Mouse (Mus musculus): ENCODE measurements at regions not wholly inside any gene's neighbourhood (a gene's known extent, or its start where the extent isn't known, plus 50 kb on each side); places are given as distances from the start of the nearest gene placed in this dataset.
A peak's percentile ranks its signal among the peaks of the same experiment; 100 is the strongest.

DNA sequence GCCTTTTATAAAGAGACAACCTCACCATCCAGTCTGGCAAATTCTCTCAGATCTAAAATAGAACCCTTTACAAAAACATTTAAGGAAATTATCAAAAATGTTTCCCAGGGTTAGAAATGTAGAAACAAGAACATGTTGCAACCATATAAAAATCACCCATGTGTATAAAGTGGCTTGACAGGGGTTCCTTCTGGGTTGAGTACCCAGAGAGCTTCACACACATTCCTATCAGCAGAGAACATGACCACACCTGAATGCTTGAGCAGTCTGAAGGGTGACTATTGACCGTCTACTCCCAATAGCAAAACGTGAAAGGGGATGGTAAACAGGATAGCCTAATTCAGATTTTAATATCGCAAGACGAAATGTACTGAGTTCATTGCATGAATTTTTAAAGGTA lies 57.8 kb upstream of the Zfand5 start:
- DNase-seq: no peak

DNA sequence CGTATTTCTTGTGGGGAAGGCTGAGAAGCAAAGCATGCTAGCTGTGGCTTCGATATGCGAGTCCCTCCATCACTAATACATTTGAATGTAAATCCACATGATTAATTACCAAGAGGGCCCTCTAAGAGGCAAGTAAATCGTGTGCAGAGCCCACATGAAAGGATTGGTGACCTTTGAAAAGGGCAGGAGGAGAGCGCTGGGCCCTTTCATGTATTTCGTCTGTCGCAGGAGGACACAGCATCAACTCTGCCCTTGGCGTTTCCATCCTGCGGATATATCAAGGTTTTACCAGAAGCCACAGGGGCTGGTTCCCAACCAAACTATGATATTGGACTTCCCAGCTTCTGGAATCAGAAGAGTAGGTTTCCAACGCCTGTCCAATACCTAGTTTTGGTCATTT lies 78.6 kb upstream of the Zfand5 start:
- DNase-seq: peak; percentile 58

DNA sequence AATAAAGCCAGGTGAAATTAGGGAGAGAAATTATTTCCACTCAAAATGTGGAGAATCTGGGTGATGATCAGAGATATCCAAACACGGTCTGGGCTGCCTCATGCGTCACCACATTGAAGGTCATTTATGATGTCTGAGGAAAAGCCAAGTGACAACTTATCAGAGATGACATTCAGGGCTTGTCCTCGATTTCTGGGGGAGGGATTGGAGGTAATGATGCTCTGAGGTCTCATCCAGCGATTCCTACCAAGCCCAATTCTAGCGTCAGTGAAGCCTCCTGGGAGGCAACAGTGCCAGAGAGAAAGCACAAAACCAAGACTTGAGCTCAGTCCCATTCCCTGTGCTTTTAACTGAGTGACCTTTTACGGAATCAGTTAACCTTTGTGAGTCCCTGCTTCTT lies 79.5 kb upstream of the Zfand5 start:
- DNase-seq: peak; percentile 56

DNA sequence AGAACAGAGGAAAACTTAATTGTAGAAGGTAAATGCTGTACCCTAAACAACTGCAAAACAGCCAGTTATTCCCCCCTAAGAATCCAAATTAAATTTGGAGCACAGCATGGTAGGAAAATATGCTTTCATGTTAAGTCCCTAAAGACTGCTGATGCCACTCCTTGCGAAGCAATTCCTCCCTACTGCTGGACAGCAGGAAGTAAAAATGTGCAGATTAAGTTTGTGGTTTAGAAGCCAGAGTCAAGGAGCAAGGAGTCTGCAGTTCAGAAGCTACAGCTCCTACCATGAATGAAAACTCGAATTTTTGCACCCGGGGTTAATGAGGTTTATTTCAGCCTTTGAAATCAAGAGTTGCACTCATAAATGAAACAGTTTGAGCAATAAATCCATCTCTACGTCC lies 82.9 kb upstream of the Zfand5 start:
- DNase-seq: no peak

DNA sequence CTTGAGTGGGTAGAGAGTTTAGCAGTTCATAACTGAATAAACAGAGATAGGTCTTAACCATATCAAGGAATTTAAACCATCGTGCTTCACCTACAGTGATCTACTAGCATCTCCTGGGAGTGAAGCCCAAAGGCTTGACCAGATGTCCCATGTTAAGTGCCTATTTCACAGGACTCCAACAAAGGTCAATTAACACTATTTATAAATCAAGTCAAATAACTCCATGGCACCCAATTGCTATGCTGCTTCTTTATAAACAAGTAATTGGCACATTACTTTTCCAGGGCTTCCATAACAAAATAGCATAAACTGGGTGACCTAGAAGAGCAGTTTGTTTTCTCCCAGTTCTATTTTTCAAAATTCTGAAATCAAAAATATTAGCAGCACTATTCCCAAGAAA lies 85.4 kb upstream of the Zfand5 start:
- no peak for DNase-seq

DNA sequence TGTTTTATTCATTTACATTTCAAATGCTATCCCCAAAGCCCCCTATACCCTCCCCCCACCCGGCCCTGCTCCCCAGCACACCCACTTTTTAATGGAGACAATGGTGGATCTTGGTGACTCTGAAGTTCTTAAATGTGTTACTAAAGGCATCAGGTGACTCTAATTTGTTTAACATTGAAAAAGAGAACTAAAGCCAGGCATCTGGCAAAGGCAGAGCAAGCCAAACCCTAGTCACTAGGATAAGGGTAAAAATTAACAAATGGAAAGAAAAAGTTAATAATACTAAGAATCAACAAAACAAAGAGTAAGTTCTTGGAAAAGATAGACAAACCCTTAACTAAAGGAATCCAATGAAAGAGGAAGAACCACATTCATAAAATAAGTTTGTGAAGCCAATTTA lies 86.1 kb upstream of the Zfand5 start:
- no peak for DNase-seq

DNA sequence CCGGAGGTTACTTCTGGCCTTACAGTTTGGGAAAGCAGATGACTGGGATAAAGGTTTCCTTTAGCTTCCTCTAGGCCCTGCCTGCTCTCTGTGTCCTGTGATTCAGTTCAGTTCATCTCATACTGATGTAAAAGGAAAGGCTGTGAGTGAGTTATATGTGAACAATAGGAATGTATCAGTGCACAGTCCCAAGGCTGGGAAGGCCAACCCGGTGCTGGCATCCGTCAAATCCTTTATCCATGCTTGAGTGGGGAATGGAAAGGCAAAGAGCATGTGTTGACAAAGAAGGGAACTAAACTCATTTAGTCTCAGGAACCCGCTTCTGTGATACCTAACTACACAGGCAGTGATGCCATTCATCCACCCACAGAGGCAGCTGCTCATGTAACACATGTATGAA lies 89.0 kb upstream of the Zfand5 start:
- no peak for DNase-seq

DNA sequence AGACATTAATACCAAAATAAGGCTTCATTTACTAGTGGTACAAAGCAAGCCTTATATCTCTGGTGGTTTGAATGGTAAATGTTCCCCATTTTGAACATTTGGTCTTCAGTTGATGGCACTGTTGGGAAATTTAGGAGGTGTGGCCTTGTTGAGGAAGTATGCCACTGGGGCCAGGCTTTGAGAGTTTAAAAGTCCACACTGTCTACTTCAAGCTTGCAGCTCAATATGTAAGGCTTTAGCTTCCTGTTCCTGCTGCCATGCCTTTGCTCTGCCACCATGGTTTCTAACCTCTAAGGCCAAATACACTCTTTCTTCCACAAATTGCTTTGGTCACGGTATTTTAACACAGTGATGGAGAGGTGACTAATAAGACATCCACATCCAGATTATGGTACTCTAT lies 92.2 kb upstream of the Zfand5 start:
- no peak for DNase-seq

DNA sequence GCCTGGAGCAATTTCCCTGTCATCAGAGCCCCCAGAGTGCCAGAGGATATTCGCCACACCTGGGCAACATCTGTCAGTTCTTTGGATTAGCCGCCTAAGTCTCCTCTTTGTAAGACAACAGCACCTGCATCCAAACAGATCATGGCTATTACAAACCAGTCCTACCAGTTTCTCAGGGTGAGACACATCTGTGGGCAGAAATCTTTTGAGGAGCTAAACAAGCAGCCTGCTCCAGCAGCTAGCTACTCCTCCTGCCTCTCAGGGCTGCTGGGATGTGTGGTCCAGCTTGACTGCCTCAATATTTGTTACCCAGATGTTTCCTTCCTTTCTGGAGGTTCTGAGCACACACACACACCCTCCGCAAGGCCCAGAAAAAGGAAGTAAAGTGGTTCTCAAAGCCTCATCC lies 96.6 kb upstream of the Zfand5 start:
- DNase-seq: peak; percentile 37

DNA sequence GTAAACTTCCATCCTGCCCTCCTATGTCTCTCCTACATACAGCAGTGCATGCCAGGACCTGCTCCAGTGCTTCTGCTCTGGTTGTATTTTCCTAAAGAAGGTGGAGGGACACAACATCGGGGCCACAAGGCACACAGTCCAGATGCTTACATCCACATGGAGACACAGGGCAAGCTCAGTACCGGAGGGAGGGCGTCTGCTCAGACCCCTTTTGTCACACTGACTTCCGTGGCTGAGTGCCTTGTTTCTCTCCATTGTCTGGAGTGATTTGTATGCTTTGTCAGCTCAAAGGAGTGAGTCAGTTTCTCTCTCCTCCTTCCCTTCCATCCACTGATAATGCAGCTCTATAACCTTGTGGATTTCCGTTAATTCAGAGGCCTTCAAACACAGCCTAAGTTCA lies 97.4 kb upstream of the Zfand5 start:
- DNase-seq: peak; percentile 64

DNA sequence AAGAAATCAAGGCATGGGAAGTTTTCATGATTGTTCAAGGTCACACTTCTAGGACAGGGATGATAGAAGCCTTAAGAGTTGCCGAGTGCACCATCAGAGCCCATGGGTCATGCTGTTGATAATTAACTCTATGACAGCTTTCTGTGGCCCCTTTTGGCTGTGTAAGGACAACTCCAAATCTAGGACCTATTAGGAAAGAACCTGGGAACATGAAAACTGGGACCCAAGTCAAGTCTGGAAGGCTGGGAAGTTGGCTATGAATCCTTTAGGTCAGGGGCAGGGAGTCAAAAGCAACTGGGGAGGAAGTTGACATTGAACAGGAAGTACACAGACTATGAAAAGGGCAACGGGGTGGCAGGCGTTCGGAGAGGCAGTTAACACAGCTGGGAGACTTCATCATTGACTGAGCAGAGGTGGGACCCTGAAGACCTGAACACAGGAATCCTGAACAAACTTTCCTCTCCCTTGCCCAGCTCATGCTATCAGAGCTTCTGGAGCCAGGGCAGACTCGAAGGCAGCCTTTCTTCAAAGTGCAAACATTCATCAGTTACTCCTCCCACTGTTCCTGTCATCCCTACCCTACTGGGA lies 98.1 kb upstream of the Zfand5 start:
- peak; percentile 52 for DNase-seq

DNA sequence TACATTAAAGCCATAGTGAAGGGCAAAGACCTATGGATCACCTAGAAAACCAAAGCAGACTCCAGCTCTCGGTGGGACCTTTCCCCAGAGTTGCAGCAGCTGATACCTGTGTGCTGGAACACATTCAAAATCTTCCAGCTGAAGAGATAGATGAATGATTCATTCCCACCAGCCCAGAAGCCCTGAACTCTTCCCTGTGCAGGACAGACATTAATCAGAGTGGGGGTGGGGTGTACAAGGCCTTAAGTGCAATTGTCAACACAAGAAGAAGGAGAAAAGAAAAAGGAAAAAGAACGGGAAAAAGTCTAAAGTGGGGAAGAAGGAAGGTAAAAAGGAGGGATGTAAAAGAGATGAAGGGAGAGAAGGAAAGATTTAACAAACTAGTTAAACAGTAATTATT lies 100.9 kb upstream of the Zfand5 start:
- peak; percentile 77 for DNase-seq

DNA sequence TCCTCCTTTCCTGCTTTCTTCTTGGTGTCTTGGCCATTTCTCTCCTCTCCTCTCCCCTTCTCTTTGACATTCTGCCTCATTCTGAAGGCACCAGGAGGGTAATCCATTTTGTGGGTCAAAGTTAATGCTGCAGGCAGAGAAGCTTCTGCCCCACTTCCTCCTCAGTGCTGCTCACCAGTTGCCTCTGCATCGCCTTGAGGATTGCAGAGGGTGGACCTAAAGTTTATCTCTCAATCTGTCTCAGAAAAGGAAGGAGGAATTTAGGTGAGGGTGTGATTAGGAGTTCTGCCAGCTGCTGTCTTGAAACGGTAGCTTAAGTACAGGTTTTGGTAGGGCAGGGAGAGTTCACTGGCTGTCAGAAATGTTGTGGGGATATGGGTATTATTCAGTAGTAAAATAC lies 101.3 kb upstream of the Zfand5 start:
- no peak for DNase-seq

DNA sequence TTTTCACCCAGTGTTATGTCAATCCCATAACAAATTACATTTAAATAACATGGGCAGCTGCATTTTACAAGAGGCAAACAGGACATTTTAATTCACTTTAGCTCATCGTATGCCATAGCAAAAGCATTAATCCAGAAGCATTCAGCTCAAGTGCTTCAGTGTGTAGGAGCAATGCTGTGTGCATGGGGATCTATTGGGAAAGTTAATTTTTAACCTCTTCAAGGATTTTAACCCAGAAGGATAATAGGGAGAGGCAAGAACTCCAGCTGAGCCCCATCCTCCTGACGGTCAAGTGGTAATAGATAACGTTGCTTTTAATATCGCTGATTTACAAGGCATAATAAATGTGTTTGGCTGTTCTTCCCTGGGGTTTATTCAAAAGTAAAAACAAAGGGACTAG lies 105.1 kb upstream of the Zfand5 start:
- DNase-seq: no peak

DNA sequence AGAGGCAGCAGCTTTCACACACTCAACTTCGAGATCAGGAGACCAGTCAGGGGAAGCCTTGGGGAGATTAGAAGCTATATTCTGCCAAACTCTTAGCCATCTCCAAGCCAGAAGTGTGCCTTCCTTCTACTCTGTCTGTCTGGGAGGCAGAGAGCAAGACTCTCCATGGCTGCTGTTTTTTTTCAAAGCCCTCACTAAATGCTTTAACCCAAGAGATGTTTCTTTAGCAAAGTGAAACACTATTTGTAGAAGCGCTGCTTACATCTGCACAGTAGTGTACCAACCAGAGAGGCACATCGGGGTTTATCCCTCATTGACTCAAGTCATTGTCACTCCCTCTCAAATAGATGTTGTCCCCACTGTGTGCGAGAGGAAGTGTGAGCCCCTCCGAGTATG lies 105.6 kb upstream of the Zfand5 start:
- DNase-seq: peak; percentile 24

DNA sequence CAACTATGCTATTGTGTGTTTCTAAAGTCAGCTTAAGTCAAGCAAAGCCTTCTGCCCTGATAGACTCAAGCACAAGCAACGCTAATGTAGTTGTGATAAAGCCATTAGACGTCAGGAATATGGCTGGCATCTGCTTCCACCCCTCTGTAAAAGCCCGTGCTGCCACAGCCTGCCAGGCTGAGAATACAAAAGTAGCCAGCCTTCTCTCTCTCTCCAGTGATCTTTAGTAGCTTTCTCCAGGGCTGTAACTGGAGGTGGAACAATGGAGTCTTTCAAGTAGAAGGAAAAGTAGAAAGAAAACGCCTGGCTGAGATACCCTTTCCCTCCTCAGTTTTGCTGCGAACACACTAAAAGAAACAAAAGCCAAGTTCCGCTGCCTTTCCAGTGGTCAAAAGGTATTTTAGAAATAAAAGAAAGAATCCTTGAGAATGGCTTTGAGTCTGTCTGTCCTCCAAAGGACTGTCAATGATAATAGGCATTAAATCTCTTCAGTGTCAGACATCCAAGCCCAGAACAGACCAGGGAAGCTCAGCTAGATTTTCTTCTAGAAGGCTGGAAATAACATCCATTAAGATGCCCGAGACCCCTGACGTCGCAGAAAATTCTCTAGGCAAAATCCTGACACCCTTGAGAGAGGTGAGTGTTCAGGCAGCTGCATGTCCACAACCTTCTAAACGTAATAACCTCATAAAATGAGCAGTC lies 106.2 kb upstream of the Zfand5 start:
- DNase-seq: peak; percentile 27

DNA sequence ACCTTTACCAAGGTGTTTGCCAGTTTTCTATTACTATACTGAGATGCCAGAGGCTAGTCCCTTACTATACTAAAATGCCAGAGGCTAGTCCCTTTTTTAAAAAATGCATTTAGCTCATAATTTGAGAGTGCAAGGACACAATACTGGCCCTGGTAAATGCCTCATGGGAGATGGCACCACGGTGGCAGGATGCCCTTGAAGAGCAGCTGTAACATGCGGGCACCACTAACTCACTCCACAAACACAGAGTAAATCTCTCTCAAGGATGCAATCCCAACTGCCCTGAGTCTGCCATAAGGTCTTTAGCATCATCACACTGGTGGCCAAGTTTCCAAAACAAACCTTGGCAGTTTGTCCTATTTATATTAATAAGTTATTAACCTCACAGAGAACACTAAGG lies 108.1 kb upstream of the Zfand5 start:
- DNase-seq: peak; percentile 52

DNA sequence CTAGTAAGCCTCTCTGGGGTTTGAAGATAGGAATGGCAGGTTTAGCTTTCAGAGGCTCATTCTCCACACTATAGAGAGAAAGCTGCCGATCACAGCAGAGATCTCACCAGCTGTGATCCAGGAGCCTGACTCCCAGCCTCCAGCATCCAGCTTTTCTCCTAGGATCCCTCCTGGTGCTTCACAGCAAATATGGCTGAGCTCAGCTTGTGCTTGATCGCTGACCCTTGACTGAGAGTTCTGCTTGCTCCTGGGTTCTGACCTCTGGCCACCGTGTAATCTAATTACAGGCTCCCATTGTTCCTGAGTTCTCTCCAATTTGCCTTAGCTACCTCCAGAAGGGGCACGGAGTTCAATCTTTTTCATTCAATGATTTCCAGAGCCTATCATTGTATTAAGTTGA lies 111.1 kb upstream of the Zfand5 start:
- DNase-seq: no peak

DNA sequence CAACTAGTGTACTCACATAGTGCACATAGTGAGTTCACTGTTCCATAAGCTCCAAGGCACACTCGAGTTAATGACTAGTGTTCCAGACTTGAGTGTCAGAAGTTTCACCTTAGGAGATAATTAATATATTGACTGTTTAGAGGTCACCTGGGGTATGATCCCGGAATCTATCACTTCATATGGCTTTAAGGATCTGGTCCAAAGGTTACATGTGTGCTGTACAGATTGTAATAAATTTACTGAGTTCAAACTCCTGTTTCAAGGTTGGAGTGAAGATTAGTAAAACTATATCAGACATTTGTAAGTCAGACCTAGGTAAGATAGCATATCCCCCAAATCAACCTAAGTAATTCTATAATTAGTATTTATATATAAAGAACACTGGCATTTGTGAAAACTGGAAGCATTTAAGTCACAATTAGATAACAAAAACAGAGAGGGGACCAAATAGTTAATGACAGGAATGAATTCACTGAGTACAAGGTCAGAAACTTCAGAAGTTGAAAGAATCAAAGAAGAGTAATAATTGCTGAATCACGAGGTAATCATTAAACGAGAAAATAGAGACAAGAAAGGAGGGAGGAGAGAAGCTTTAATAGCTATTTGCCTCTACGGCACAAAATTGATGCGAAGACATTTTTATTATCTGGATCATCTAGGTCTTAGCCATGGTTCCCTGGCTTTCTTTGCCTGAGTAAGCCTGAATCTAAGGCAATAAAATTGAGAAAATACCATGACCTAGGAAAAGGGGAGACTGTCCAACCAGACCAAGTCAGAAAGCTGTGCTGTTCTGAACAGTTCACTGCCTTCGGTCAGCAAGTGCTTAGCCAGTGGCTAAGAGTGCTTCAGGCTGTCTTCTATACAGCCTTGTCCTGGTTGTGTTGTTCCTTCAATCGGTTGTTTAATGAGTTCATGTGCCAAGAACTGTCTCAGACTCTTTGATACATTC lies 112.6 kb upstream of the Zfand5 start:
- no peak for DNase-seq

DNA sequence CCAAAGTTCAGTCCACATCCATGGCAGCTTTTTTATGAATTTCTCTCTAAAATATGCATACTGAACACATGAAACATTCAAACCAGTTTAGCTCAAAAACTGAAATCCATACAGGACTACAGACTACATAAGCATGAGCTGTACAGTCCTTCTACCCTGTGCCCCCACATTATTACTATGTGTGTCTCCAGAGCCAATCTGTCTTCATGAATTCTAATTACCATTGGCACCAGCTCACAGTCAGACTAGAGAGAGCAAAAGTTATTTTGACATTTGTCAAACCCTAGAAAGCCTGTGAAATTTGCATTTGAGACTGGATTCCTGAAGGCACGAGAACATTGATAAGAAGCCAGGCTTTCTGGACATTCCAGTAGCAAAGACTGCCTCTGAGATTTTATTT lies 117.9 kb upstream of the Zfand5 start:
- DNase-seq: no peak

DNA sequence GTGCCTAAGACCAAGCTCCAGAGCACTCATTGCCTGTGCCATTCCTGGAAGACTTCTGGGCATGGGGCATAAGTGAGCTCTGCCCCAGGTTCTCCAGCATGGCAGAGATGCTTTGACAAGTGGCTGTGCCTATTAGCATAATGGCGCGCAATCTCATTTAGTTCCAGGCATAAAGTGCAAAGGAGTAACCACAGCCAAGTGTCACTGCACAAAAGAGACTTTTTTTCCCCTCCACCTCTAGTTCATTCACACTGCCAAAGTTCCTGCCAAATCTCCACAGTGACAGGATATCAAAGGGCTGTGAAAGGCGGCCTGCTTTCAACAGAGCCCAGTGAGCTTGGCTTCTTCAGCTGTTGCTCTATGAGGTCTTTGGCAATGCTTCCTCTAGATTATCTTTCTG lies 120.1 kb upstream of the Zfand5 start:
- DNase-seq: peak; percentile 47

DNA sequence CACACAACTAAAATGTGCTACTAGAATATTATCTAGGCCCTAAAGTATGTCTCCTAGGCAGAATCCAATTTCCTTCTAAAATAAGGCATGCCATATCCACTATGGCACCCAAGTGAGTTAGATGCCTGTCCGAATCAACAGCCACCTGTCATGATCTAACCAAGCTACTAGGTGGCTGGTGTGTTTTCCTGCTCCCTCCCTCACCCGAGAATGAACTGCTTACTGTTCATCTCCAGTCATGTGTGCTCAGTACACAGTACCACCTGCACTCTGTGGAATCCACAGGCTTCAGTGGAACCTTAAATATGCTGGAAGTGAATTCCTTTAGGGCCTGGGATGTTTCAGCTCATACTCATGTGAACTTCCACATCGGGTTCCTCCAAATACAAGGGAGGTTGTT lies 121.2 kb upstream of the Zfand5 start:
- no peak for DNase-seq

DNA sequence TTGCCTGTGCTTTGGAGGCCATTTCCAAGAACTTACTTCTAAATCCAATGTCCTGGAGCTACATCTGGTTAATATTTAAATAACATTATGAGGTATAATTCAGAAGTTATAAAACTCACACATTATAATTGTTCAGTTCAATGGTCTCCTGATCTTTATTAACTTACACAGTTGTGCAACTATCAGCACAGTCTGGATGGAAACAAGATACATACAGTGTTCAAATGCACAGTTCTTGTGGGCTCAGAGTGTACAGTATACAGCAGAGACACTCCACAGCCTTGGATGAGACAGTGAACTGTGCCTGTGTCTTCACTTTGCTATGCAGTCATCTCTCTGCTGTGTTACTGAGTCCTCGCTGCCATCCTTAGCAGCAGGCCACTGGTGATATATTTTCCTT lies 121.8 kb upstream of the Zfand5 start:
- DNase-seq: no peak
